Mouse (Mus musculus): ENCODE measurements around the gene Tgif2lx2.
"Not testable (repeated sequence)": the region's sequence is repeated elsewhere in the genome, so short reads cannot be mapped to it uniquely, and the experiment has no call there.

Tgif2lx2 gene

GRCm38 (mm10) chrX:118426927-118427326 is at the start of gene Tgif2lx2:
Gene Tgif2lx2, plus strand, starts transcription at chrX:118427227.
- not testable (repeated sequence) for DNase-seq (ENCODE audit: extremely low read depth, low read depth)
